Mouse (Mus musculus) ES-Bruce4 (cell line): ENCODE measurements around the gene Cnfn.

ENCODE experiments used
- CTCF ChIP-seq: IDR thresholded peaks from one replicate; pipeline ENCODE4 v1.8.1; 2011; ENCODE audit warnings: low read depth, low read length
- EP300 ChIP-seq: IDR thresholded peaks from 2 replicates; pipeline ENCODE4 v1.6.1; 2011; ENCODE audit warnings: low read depth, low read length; ENCODE audit not compliant: insufficient read depth
- POLR2A ChIP-seq: IDR thresholded peaks from one replicate; pipeline ENCODE4 v1.8.1; 2011; ENCODE audit warnings: low read length; ENCODE audit not compliant: insufficient read depth

GRCm38 (mm10) chr7:25323219-25323618, 46.3 kb downstream of the Cnfn start:
- TF ChIP-seq CTCF (no peak), EP300 (no peak), POLR2A (no peak)
